ENCODE assay signal across 15 mouse cellular contexts in genomic region chr13:101761617-101762016, GRCm38 (mm10). TPM values are rescaled to one million over a fixed set of nuclear protein-coding genes. Genes with fewer than 3 reads are reported as not detected.
DNase-seq lines count a peak whose midpoint lies in the region; ATAC-seq and TF ChIP-seq lines count a peak whose summit lies in the region.
"Had no signal": no experiment of that assay in that cellular context is flagged by ENCODE, and none has a peak within 500 bp of the region (broad histone marks: within the 10 kb centered on the region; RNA-seq: fewer than 3 reads in every experiment).

No protein-coding gene starts in this region.

- H3K27ac ChIP-seq in heart, adult 2 months = peak overlapping the region; percentile 63
- peak overlapping the region; percentile 45 for H3K27ac ChIP-seq in MEL (ENCODE audit: control insufficient read depth, low read depth, low read length)
- H3K27ac ChIP-seq in heart, embryonic 16.5 days (ENCODE audit: low read length) = peak overlapping the region; percentile 57
- H3K27ac ChIP-seq in liver, postnatal 0 days (ENCODE audit: low read depth) = no peak overlapping the region
- H3K27ac ChIP-seq: embryonic facial prominence, embryonic 12.5 days; forebrain, embryonic 12.5 days; hindbrain, embryonic 14.5 days; midbrain, embryonic 13.5 days had no signal

- peaks cover 57% of the 10 kb centered on the region for H3K36me3 ChIP-seq in heart, adult 2 months (ENCODE audit: control insufficient read depth, insufficient read depth, low read length)
- peaks cover 16 to 48% of the 10 kb centered on the region in 2 experiments for H3K36me3 ChIP-seq in MEL (ENCODE audit: control insufficient read depth in 1 of 2, insufficient read depth in 2 of 2, low read length in 2 of 2)
- H3K36me3 ChIP-seq in heart, embryonic 16.5 days (ENCODE audit: control insufficient read depth, insufficient read depth) = peaks cover 9% of the 10 kb centered on the region; the same call in 1 of the 2 replicates
- H3K36me3 ChIP-seq in liver, postnatal 0 days (replicated peaks; ENCODE audit: insufficient read depth, low read length) = peaks cover 9% of the 10 kb centered on the region

- intact Hi-C loops in heart, adult 2 months (cut with DNase I) = no loop called here

- TF ChIP-seq RAD21 in MEL (IDR thresholded peaks at IDR 0.05; ENCODE audit: low read depth, low read length) = no peak

- TF ChIP-seq POLR2A in heart, adult 2 months (IDR thresholded peaks at IDR 0.05; ENCODE audit: insufficient read depth, low read depth, low read length) = 0 out of 2 replicates have a peak, but pooled peaks have one; percentile 41
- no peak for TF ChIP-seq POLR2A in MEL (IDR thresholded peaks at IDR 0.05; ENCODE audit: control insufficient read depth in 1 of 2, insufficient read depth in 1 of 2, low read depth in 1 of 2, low read length in 2 of 2, poor library complexity in 1 of 2)

- H3K9me3 ChIP-seq in MEL (replicated peaks; ENCODE audit: insufficient read depth, low read length) = no peaks in the 10 kb centered on the region
- no peaks in the 10 kb centered on the region for H3K9me3 ChIP-seq in heart, embryonic 16.5 days (replicated peaks; ENCODE audit: control insufficient read depth, low read length)
- H3K9me3 ChIP-seq in liver, postnatal 0 days (ENCODE audit: low read length) = no peaks in the 10 kb centered on the region
- H3K9me3 ChIP-seq: embryonic facial prominence, embryonic 12.5 days; forebrain, embryonic 12.5 days; midbrain, embryonic 13.5 days had no signal

- peak overlapping the region; percentile 15; the same call in 1 of the 2 replicates for H3K4me2 ChIP-seq in heart, embryonic 16.5 days (ENCODE audit: low read depth, low read length)
- peak overlapping the region; percentile 6; the same call in 1 of the 2 replicates for H3K4me2 ChIP-seq in liver, postnatal 0 days (ENCODE audit: low read depth, low read length)
- H3K4me2 ChIP-seq: embryonic facial prominence, embryonic 12.5 days; forebrain, embryonic 12.5 days; hindbrain, embryonic 14.5 days; midbrain, embryonic 13.5 days had no signal

- no peak for ATAC-seq in heart, embryonic 16.5 days (replicated peaks; ENCODE audit: extremely low read depth, insufficient read depth, low FRiP score)
- ATAC-seq in liver, postnatal 0 days = no peak
- ATAC-seq: midbrain, embryonic 13.5 days had no signal

- H3K27me3 ChIP-seq in heart, adult 2 months (ENCODE audit: control insufficient read depth, insufficient read depth, low read length) = no peaks in the 10 kb centered on the region
- H3K27me3 ChIP-seq in MEL (ENCODE audit: control insufficient read depth in 1 of 2, insufficient read depth in 2 of 2, low read length in 2 of 2) = no peaks in the 10 kb centered on the region
- no peaks in the 10 kb centered on the region for H3K27me3 ChIP-seq in heart, embryonic 16.5 days (ENCODE audit: control insufficient read depth, insufficient read depth, low read length)
- no peaks in the 10 kb centered on the region for H3K27me3 ChIP-seq in liver, postnatal 0 days (ENCODE audit: insufficient read depth, low read length)
- H3K27me3 ChIP-seq: embryonic facial prominence, embryonic 12.5 days had no signal

- WGBS in heart, adult 2 months = 30% methylated on average over 5 of the region's 5 CpGs
- 34% methylated on average over 5 of the region's 5 CpGs for WGBS in heart, embryonic 16.5 days
- 37% methylated on average over 5 of the region's 5 CpGs for WGBS in liver, postnatal 0 days (ENCODE audit: insufficient replicate concordance)

- TF ChIP-seq CTCF in heart, adult 2 months (IDR thresholded peaks at IDR 0.05) = no peak
- TF ChIP-seq CTCF in MEL (IDR thresholded peaks at IDR 0.05 in 2 of 3, conservative IDR thresholded peaks at IDR 0.05 in 1 of 3; ENCODE audit: control insufficient read depth in 1 of 3, insufficient read depth in 1 of 3, low read depth in 2 of 3, low read length in 3 of 3, poor library complexity in 1 of 3, severe bottlenecking in 1 of 3) = no peak
- no peak for TF ChIP-seq CTCF in liver, postnatal 0 days (IDR thresholded peaks at IDR 0.05; ENCODE audit: low read depth)

- H3K79me2 ChIP-seq in heart, adult 2 months (replicated peaks; ENCODE audit: control insufficient read depth, insufficient read depth, low read length) = peaks cover 21% of the 10 kb centered on the region
- H3K79me2 ChIP-seq in MEL (ENCODE audit: control insufficient read depth, insufficient read depth, low read length, poor library complexity) = peaks cover 79% of the 10 kb centered on the region

- no peak overlapping the region; the same call in none of the 2 replicates for H3K9ac ChIP-seq in heart, adult 2 months (ENCODE audit: low read depth, low read length)
- no peak overlapping the region for H3K9ac ChIP-seq in MEL (ENCODE audit: control insufficient read depth, low read depth, low read length, poor library complexity, severe bottlenecking)
- H3K9ac ChIP-seq in heart, embryonic 16.5 days (ENCODE audit: low read length) = no peak overlapping the region
- H3K9ac ChIP-seq in liver, postnatal 0 days (replicated peaks) = no peak overlapping the region
- H3K9ac ChIP-seq: embryonic facial prominence, embryonic 12.5 days; forebrain, embryonic 12.5 days; hindbrain, embryonic 14.5 days; midbrain, embryonic 13.5 days had no signal

- peak; percentile 85 for TF ChIP-seq EP300 in heart, adult 2 months (IDR thresholded peaks at IDR 0.05; ENCODE audit: insufficient read depth, low read depth, low read length)
- TF ChIP-seq EP300 in MEL (IDR thresholded peaks at IDR 0.05; ENCODE audit: low read depth in 1 of 2, low read length in 2 of 2) = peak in 1 of 2 experiments; percentile 11; a peak in 1 of 4 replicates
- TF ChIP-seq EP300 in liver, postnatal 0 days (IDR thresholded peaks at IDR 0.05; ENCODE audit: low read depth) = no peak

- peaks cover 52% of the 10 kb centered on the region for H3K4me1 ChIP-seq in heart, adult 2 months (ENCODE audit: control insufficient read depth, insufficient read depth, low read length)
- H3K4me1 ChIP-seq in MEL (ENCODE audit: control insufficient read depth in 1 of 2, insufficient read depth in 2 of 2, low read length in 2 of 2) = peaks cover 18 to 40% of the 10 kb centered on the region in 2 experiments
- peaks cover 87% of the 10 kb centered on the region for H3K4me1 ChIP-seq in heart, embryonic 16.5 days (ENCODE audit: control insufficient read depth, insufficient read depth, low read length)
- H3K4me1 ChIP-seq in liver, postnatal 0 days (ENCODE audit: insufficient read depth) = peaks cover 78% of the 10 kb centered on the region

- H3K4me3 ChIP-seq in heart, adult 2 months = peak overlapping the region; percentile 0; the same call in 1 of the 2 replicates
- H3K4me3 ChIP-seq in MEL (ENCODE audit: control insufficient read depth in 1 of 2, insufficient read depth in 1 of 2, low read depth in 2 of 2, low read length in 2 of 2) = no peak overlapping the region
- no peak overlapping the region for H3K4me3 ChIP-seq in heart, embryonic 16.5 days (ENCODE audit: low read length)
- no peak overlapping the region for H3K4me3 ChIP-seq in liver, postnatal 0 days (ENCODE audit: low read depth, low read length)
- H3K4me3 ChIP-seq: embryonic facial prominence, embryonic 12.5 days; forebrain, embryonic 12.5 days; midbrain, embryonic 13.5 days had no signal

- DNase-seq in heart, adult 2 months = peak in 1 of 2 experiments; percentile 49
- no peak for DNase-seq in heart, postnatal 4 days
- DNase-seq in MEL (ENCODE audit: low read depth, low spot score) = peak; percentile 64
- no peak for DNase-seq in liver, postnatal 0 days
- DNase-seq in thymus, postnatal 25 days = no peak
- no peak for DNase-seq in spleen, postnatal 36 days (ENCODE audit: low spot score in 2 of 2)
- DNase-seq in B cell, adult 2 months = no peak
- DNase-seq: cerebellum, postnatal 10 days; gastrocnemius, postnatal 10 days; thymus, adult 18-20 months had no signal

TF ChIP-seq in MEL, 35 proteins besides CTCF, POLR2A, EP300 and RAD21:
- TF ChIP-seq MXI1 (IDR thresholded peaks at IDR 0.05; ENCODE audit: low read depth, low read length) (peak; percentile 71), TBP (IDR thresholded peaks at IDR 0.05; ENCODE audit: low read depth, low read length) (no peak), SIN3A (IDR thresholded peaks at IDR 0.05; ENCODE audit: low read length) (no peak), MYC (IDR thresholded peaks at IDR 0.05; ENCODE audit: low read depth, low read length) (0 out of 2 replicates have a peak, but pooled peaks have one; percentile 29), TCF12 (IDR thresholded peaks at IDR 0.05; ENCODE audit: low read depth, low read length) (no peak), MAX (IDR thresholded peaks at IDR 0.05; ENCODE audit: low read length) (no peak), RCOR1 (IDR thresholded peaks at IDR 0.05; ENCODE audit: low read depth, low read length) (peak; percentile 20; the same call in 1 of the 2 replicates), ZNF384 (IDR thresholded peaks at IDR 0.05; ENCODE audit: low read depth, low read length) (no peak), POLR2AphosphoS5 (IDR thresholded peaks at IDR 0.05; ENCODE audit: borderline replicate concordance, low read depth, low read length) (no peak)
TF ChIP-seq in MEL: peak in this region for 3.

RNA-seq across cellular contexts. Expression of gene Pik3r1, which starts 6.4 kb away (rescaled TPM):
- total RNA-seq in heart, adult 2 months (2021) = 100 to 1,000 TPM; 111 to 132 TPM
- 23.7 and 41.4 TPM in 2 replicates for polyA plus RNA-seq in heart, adult 2 months (2012; rRNA removed)
- 10 to 100 TPM; 34.7 to 35.8 TPM for total RNA-seq in heart, postnatal 4 days (2021)
- total RNA-seq in MEL (2012; rRNA removed) = 41.4 TPM in 2 replicates
- polyA plus RNA-seq in MEL (2012; ENCODE audit: insufficient read depth in 1 of 2, insufficient read length in 2 of 2, low read depth in 1 of 2, low replicate concordance in 2 of 2, missing spikeins in 1 of 2) = 100 to 1,000 TPM in 1 of 2 experiments, 10 to 100 TPM in 1; 23.8 to 116 TPM
- polyA plus RNA-seq in heart, embryonic 16.5 days (2015; fragmentation: Nextera tagmentation; extraction: Ambion mirVana) = 23.1 and 24.9 TPM in 2 replicates
- polyA plus RNA-seq in liver, postnatal 0 days (2015; fragmentation: Nextera tagmentation; extraction: Ambion mirVana) = 18.0 and 18.5 TPM in 2 replicates
